Mouse (Mus musculus): Measurements from ENCODE around the gene 9230112D13Rik.

DNA sequence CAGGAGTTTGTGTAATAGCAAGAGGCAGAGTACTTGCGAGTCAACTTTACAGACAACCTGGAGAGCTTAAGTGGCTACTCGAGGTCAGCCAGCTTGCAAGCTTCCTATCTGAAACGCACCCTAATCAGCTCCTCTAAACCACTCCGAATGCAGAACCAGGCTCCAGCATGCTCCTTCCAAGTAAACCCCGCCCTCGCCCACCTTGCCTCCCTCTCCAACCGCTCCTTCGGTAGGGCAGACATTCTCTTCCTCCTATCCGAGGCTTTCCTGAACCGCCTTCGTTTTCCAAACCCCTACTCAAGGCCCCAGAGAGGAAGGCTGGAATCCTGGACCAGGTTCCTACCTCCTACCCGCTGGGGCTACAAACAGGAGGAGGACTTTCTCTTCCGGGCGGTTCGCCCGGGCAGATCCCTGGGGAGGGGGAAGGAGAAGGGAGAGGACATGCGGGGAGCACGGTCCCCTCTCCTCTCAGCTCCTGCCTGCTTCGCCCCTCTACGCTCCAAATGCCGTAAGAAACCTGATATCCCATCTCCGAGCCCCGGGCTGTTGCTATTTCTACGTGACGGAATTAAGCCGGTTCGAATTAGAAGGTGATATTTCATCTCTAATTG is 25.9 kb upstream of the 9230112D13Rik start:
- no peak for TF ChIP-seq CTCF (IDR thresholded peaks at IDR 0.05; ENCODE audit: borderline replicate concordance, insufficient read depth, low read depth, low read length)
- TF ChIP-seq POLR2A (IDR thresholded peaks at IDR 0.05; ENCODE audit: borderline replicate concordance, insufficient read depth, low read length): peak; percentile 50; the same call in 1 of the 2 replicates

Data from cerebellum, adult 2 months (tissue).